Mouse (Mus musculus): Measurements from ENCODE around the gene Tshz2.

GRCm38 (mm10) chr2:170048831-170049230, 416.0 kb downstream of the Tshz2 start:
- no peak for TF ChIP-seq CTCF (IDR thresholded peaks at IDR 0.05; ENCODE audit: extremely low read depth, insufficient read length, insufficient replicate concordance, low read depth, low read length)
- no peak for TF ChIP-seq POLR2A (IDR thresholded peaks at IDR 0.05; ENCODE audit: low read depth, low read length)

Measured in small intestine, adult 2 months (tissue).